Mouse (Mus musculus) thymus, postnatal 0 days (tissue): ENCODE data around the gene Lmtk2. TPM values are rescaled to one million over a fixed set of nuclear protein-coding genes. Genes with fewer than 3 reads are reported as not detected.

Experiments used
- DNase-seq: peaks from one replicate; pipeline ENCODE4 v3.0.0-alpha.2; 2015; ENCODE audit warnings: low spot score
- polyA plus RNA-seq: library from polyadenylated mRNA; unstranded; fragments of >200 nt; fragmentation: Nextera tagmentation; extraction: Ambion mirVana; gene quantifications from 2 replicates; pipeline ENCODE4 v1.2.1, GENCODE M21; 2015

The Lmtk2 gene
- polyA plus RNA-seq, 1 experiment from 2014 or later, result 3.4 TPM

GRCm38 (mm10) chr5:144106130-144106510, 5.9 kb downstream of the Lmtk2 start:
- no peak for DNase-seq

DNA sequence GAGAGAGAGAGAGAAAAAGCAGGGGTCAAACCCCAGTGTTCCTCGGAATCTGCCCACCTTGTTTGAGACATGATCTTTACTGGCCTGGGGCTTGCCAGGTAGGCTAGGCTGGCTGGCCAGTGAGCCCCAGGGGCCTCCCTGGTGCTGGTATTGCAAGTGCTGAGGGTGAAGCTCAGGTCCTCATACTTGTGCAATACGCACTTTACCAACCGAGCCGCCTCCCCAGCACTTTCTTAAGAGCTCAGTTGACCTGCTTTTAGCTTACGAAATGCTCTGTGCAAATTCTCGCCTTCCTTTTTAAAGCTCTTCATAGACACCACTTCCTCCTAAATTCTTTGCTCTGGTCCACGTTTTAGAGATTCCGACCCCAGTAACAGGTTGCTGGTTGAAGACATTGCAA, 9.0 kb downstream of the Lmtk2 start:
- DNase-seq, result no peak

DNA sequence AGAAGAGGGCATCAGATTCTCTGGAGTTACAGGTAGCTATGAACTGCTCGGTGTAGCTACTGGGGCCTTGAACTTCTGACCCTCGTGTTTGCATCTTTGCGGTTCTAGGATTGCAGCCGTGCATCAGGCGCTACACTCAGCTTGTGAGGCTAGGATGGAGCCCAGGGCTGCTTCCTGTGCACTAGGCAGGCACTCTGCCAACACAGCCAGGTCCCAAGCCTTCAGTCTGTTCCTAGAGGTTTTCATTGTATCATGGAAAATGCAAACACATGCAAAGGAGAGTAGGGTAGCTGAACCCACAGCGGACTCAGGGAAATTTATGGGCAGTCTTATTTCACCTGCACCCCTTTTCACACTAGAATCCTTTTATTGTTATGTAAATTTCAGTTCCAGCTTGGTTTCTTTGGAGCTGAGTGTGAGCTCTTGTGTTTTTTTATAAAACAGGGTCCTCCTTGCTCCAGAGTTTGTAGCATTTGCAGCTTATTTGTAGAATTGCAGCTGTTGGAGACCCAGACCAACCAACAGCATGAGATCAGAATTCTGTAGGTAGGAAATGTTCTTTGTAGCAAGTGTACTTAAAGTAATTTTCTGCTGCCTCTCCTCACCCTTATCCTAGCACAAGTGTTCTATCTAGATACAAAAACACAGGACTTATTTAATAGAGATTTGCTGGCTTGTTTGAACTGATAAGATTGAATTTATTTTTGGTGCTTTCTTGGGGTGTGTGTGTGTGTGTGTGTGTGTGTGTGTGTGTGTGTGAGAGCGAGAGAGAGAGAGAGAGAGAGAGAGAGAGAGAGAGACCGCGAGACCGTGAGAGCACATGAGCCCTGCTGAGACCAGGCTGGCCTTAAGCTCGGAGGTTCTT, 12.6 kb downstream of the Lmtk2 start:
- DNase-seq, result no peak

DNA sequence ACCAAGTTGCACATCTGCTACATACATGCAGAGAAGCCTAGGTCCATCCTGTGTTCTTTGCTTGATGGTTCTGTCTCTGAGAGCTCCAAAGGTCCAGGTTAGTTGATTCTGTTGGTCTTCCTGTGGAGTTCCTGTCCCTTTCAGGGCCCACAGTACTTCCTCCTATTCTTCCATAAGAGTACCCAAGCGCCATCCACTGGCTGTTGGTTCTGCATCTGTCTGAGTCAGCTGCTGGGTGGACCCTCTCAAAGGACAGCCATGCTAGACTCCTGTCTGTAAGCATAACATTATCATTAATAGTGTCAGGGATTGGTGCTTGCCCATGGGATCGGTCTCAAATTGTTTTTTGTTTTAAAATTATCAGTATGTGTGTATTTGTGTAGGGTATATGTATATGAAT, 13.8 kb downstream of the Lmtk2 start:
- DNase-seq, result no peak

GRCm38 (mm10) chr5:144114970-144115627, 14.9 kb downstream of the Lmtk2 start:
- no peak for DNase-seq

DNA sequence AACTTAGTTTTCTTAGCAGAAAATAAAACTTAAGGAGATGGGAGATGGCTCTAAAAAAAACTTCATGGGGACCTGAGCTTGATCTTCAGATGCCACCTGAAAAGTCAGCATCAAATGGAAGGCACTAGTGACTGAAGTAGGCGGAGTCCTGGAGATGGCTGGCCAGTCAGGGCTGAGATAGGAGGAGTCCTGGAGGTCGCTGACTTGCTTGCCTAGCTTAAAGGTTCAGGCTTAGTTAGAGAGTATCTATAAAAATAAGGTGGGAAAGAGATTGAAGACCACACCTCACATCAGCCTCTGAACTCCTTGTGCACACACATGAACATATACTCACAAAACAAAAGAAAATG, 15.4 kb downstream of the Lmtk2 start:
- no peak for DNase-seq

DNA sequence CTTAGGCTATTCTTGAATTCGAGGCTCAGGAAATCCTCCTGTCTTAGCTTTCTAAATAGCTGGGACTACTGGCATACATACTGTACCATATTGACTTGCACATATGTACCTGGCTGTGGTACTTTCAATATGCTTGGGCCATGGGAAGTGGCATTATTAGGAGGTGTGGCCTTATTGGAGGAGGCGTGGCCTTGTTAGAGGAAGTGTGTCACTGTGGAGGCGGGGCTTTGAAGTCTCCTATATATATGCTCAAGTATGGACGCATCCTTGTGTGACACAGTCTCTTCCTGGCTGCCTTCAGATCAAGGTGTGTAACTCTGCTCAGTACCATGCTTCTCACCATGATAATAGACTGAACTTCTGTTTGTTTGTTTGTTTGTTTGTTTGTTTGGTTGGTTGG, 18.0 kb downstream of the Lmtk2 start:
- no peak for DNase-seq

- DNase-seq, result no peak
These were observed 19.1 kb downstream of the Lmtk2 start for GRCm38 (mm10) chr5:144119286-144119685.

GRCm38 (mm10) chr5:144121489-144121888, 21.3 kb downstream of the Lmtk2 start:
- DNase-seq, result no peak

GRCm38 (mm10) chr5:144125979-144126755, 25.9 kb downstream of the Lmtk2 start:
- peak; percentile 42 for DNase-seq

DNA sequence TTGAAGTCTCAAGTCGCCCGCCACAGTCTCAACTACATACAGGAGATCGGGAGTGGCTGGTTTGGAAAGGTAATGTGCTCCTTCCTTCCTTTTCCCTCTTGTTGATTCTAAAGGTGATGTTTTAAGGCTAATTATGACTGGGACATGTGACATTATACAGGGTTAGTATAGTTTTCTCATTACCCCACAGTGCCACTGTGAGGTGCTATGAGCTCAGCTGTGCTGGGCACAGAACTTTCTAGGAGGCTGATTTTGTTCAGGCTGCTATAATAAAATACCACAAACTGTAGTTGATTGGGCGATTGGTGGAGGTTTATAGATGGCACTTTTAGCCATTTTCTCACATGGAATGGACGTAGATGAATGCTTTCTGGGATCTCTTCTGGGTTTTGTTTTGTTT, 43.3 kb downstream of the Lmtk2 start:
- no peak for DNase-seq

DNA sequence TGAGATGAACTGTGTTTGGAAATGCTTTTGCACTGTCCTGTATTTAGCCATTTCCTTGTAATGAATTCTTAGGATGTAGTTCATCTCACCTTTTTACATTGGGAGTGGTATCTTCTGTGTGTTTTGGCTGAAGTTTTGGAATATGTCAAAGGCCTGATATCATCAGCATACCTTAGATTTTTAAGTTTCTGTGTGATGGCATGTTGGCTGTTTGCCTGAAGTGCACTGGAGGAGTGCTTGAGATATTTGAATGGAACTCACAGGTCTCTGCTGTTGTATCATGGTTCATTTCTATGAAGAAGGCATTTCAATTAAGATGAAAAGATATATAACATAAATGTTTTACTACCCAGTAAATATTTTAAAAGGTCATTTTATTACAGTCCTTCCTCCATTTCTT, 46.7 kb downstream of the Lmtk2 start:
- no peak for DNase-seq

DNA sequence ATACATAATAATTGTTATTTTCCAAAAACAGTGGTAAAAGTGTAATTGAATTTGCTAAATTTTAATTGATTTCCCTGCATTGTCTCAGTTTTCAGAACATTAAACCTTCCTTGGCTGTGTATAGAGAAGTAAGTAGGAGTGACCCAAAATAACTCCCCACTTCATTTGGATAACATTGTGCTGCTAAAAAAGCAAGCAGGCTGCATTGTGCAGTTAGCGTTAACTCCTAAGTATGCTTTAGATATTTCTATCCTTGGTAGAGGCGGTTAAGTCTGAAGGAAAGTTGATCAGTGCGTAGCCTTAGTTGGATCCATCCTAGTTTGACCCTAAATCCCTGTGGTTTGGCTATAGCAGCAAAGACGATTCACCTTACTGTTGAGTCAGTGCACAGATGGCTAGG, 49.3 kb downstream of the Lmtk2 start:
- DNase-seq, result no peak

DNA sequence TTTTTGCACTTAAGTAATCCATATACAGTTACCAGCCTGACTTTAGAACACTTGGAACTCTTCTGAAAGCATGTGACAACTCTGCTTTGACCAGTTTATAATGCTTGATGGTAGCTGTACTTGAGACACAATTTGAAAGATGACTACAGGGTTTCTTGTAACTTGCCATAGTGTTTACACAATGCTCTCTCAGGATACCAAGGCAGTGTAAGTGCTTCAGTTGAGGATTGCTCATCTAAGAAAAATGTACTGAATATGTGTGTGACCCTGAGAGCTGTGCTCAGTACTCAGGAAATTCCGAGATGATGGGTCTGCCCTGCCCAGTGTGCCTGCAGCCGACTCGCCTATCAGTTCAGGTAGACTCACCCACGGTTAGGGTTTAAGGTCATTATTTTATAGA, 51.0 kb downstream of the Lmtk2 start:
- no peak for DNase-seq

DNA sequence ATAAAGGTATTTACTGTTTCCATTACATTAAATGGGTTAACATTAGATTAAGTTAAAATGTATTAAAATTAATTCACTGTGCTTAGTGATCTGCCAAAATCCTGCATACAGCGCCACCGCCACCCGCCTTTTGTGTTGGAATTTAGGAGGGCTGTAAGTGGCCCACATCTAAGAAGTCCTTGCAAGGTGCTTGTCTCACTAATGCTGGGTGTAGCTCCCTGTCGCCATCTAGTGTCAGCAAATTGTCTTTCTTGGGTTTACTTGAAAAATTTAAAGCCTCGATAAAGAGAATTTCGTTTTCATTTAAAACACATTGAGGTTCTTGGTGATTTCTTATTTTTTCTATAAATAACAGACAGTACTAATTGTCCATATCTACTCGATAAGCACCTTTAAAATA, 54.3 kb downstream of the Lmtk2 start:
- peak; percentile 80 for DNase-seq

- no peak for DNase-seq
These were observed 58.4 kb downstream of the Lmtk2 start for GRCm38 (mm10) chr5:144158604-144159003.

- DNase-seq, result no peak
These were observed 58.9 kb downstream of the Lmtk2 start for GRCm38 (mm10) chr5:144159137-144159536.

DNA sequence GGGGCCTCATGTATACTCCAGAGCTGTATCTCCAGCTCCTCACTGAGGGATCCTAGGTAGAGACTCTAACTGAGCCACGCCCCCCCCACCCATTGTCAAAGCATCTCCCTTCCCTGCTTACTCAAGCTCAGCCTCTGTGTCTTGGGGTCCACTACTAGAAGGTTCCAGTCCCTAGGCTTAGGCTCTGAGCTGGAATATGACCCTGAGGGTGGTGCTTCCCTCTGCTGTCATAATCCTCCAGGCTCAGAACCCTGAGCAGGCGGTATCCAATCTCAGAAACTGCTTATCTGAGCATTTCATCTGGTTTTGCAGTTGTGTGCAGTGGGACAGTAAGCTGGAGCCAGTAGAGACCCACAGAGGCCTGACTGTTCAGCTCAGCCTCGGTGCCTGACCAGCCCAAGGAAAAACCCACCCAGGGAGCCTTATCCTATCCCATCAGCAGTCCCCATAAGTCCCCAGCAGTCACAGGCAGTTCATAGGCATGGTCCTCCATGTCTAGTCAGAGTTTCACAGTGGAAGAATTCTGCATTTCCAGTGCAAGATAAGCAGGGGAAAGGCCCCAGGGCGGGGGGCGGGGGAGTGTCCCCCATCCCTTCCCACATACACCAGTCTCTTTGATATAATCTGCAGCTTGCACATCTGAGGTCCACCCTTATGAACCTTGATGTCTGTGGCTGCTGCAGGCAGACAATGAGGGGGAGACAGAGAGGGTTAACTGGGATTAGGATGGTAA, 62.0 kb downstream of the Lmtk2 start:
- DNase-seq, result peak; percentile 7

DNA sequence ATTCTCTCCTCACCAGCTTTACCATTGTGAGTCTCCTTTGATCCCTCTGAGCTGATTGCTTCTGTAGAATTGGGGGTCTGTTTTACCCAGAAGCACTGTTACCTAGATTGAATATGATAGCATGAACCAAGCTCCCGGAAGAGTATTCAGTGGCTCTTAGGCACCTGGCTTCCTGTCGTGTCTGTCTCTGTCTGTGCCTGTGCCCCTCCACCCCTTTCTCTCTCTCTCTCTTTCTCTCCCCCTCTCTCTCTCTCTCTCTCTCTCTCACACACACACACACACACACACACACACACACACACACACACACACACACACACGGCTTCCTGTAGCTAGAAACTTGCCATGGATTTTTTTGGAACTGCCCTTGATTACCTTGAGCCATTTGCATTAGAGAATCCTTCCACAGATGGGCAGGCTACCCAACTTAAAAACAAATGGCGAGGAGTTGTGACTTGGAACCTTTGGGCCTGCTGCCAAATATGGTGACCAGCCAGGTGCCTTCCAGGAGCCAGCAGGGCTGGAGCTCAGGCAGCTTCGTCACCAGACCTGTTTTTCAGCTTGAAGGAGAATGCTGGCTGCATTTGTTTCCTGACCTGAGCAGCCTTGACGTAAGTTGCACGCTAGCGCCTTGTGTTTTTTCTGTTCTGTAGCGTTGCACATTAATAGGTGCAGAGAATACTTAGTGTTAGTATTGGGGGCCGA, 62.7 kb downstream of the Lmtk2 start:
- peak; percentile 59 for DNase-seq

GRCm38 (mm10) chr5:144165756-144166155, 65.5 kb downstream of the Lmtk2 start:
- DNase-seq, result peak; percentile 18
